Mouse (Mus musculus) bone marrow, adult 2 months (tissue): ENCODE measurements around the gene Clba1.

Experiments
- CTCF ChIP-seq: fragments of 200-500 bp; IDR thresholded peaks from 2 replicates; pipeline ENCODE4 v1.5.1; 2011; ENCODE audit warnings: low read length, control low read depth; ENCODE audit not compliant: control insufficient read depth, insufficient read depth
- POLR2A ChIP-seq: fragments of 200-500 bp; IDR thresholded peaks from 2 replicates; pipeline ENCODE4 v1.6.1; 2011; ENCODE audit warnings: low read depth, mild to moderate bottlenecking, control low read depth, low read length, borderline replicate concordance; ENCODE audit not compliant: control insufficient read depth

- TF ChIP-seq CTCF: no peak
- TF ChIP-seq POLR2A: no peak
Observed at GRCm38 (mm10) chr12:112840209-112841086, 31.7 kb downstream of the Clba1 start.
